Mouse (Mus musculus) forebrain, embryonic 13.5 days (tissue): Measurements from ENCODE around the gene Pdzd3. TPM values are rescaled to one million over a fixed set of nuclear protein-coding genes. Genes with fewer than 3 reads are reported as not detected.

Experiments
- polyA plus RNA-seq: library from polyadenylated mRNA; unstranded; fragments of >200 nt; fragmentation: Nextera tagmentation; extraction: Ambion mirVana; gene quantifications from 2 replicates; pipeline ENCODE4 v1.2.1, GENCODE M21; 2015

The Pdzd3 gene
- polyA plus RNA-seq, 1 experiment from 2014 or later, result 0.39 TPM

Other genes starting within 250 kb of the Pdzd3 start
- 0.31 and 0.98 TPM in 2 replicates for gene Thy1, start 208.1 kb downstream of the Pdzd3 start, polyA plus RNA-seq
- gene Usp2, start 184.4 kb downstream of the Pdzd3 start, polyA plus RNA-seq, result 7.1 and 8.6 TPM in 2 replicates
- 0.06 and 0.23 TPM in 2 replicates for gene Mfrp, start 149.7 kb downstream of the Pdzd3 start, polyA plus RNA-seq
- gene C1qtnf5, start 144.2 kb downstream of the Pdzd3 start, polyA plus RNA-seq, result 1.0 and 1.2 TPM in 2 replicates
- gene Gm49380, start 138.0 kb downstream of the Pdzd3 start, polyA plus RNA-seq, result 0.19 TPM in 1 of 2 replicates, not detected in the other
- 45.7 and 50.1 TPM in 2 replicates for gene Rnf26, start 138.0 kb downstream of the Pdzd3 start, polyA plus RNA-seq
- gene Mcam, start 117.0 kb downstream of the Pdzd3 start, polyA plus RNA-seq, result 15.6 and 16.7 TPM in 2 replicates
- 25.2 and 26.4 TPM in 2 replicates for gene Cbl, start 17.4 kb downstream of the Pdzd3 start, polyA plus RNA-seq
- gene Ccdc153, start 10.8 kb downstream of the Pdzd3 start, polyA plus RNA-seq, result not detected in 2 replicates
- 4.4 and 4.5 TPM in 2 replicates for gene Nlrx1, start 17.1 kb upstream of the Pdzd3 start, polyA plus RNA-seq
- gene Abcg4, start 37.1 kb upstream of the Pdzd3 start, polyA plus RNA-seq, result 9.2 and 10.9 TPM in 2 replicates
- gene Hinfp, start 54.2 kb upstream of the Pdzd3 start, polyA plus RNA-seq, result 30.5 and 38.4 TPM in 2 replicates
- 14.0 and 19.6 TPM in 2 replicates for gene C2cd2l, start 68.8 kb upstream of the Pdzd3 start, polyA plus RNA-seq
- 36.8 and 40.1 TPM in 2 replicates for gene Dpagt1, start 74.5 kb upstream of the Pdzd3 start, polyA plus RNA-seq
- gene H2afx, start 83.2 kb upstream of the Pdzd3 start, polyA plus RNA-seq, result 393 TPM in 2 replicates
- gene Hmbs, start 92.8 kb upstream of the Pdzd3 start, polyA plus RNA-seq, result 91.6 and 92.2 TPM in 2 replicates
- gene Vps11, start 110.2 kb upstream of the Pdzd3 start, polyA plus RNA-seq, result 34.9 and 37.9 TPM in 2 replicates
- 22.4 and 26.5 TPM in 2 replicates for gene Hyou1, start 128.0 kb upstream of the Pdzd3 start, polyA plus RNA-seq
- 23.3 and 29.6 TPM in 2 replicates for gene Slc37a4, start 145.4 kb upstream of the Pdzd3 start, polyA plus RNA-seq
- gene Rps25, start 155.7 kb upstream of the Pdzd3 start, polyA plus RNA-seq, result 1,416 and 1,661 TPM in 2 replicates
- gene Trappc4, start 156.1 kb upstream of the Pdzd3 start, polyA plus RNA-seq, result 311 and 314 TPM in 2 replicates
- 29.1 and 30.3 TPM in 2 replicates for gene Ccdc84, start 167.1 kb upstream of the Pdzd3 start, polyA plus RNA-seq
- not detected in 2 replicates for gene Foxr1, start 189.7 kb upstream of the Pdzd3 start, polyA plus RNA-seq
- gene Upk2, start 203.5 kb upstream of the Pdzd3 start, polyA plus RNA-seq, result not detected in 2 replicates
- gene Bcl9l, start 231.4 kb upstream of the Pdzd3 start, polyA plus RNA-seq, result 8.6 and 9.1 TPM in 2 replicates